Mouse (Mus musculus): ENCODE measurements around the gene Ago3. TPM values are rescaled to one million over a fixed set of nuclear protein-coding genes. Genes with fewer than 3 reads are reported as not detected.

Gene Ago3
- polyA plus RNA-seq, 1 experiment, result 13.3 TPM

DNA sequence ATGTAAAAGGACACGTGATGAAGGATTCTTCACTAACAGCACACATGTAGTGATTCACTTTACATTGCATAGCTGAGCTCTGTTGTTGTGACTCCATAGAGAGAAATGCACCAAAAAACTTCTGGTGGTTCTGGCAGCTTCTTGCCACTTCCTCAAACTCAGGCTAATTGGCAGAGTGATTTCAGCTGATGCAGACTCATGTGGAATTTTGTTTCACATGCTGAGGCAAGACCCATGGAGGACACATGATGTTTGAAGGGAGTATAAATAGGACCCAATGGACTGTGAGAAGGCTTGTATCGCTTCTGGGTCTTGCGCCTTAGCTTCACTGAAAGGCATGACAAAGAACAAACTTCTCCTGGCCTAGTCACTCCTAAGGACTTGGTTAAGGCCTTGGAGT is 16.8 kb downstream of the Ago3 start:
- Histone ChIP-seq H3K27me3 (ENCODE audit: control insufficient read depth, insufficient read depth, low read length) (no peaks in the 10 kb centered on the region), H3K27ac (ENCODE audit: insufficient read depth, low read length) (no peak overlapping the region), H3K4me1 (ENCODE audit: control insufficient read depth, insufficient read depth, low read length) (no peaks in the 10 kb centered on the region), H3K4me3 (replicated peaks; ENCODE audit: insufficient read depth, low read depth, low read length) (no peak overlapping the region)
- TF ChIP-seq CTCF (IDR thresholded peaks at IDR 0.05; ENCODE audit: borderline replicate concordance, insufficient read depth, low read depth, low read length), result no peak
- WGBS, result 88% methylated on average over 3 of the region's 3 CpGs
- no peak for DNase-seq

DNA sequence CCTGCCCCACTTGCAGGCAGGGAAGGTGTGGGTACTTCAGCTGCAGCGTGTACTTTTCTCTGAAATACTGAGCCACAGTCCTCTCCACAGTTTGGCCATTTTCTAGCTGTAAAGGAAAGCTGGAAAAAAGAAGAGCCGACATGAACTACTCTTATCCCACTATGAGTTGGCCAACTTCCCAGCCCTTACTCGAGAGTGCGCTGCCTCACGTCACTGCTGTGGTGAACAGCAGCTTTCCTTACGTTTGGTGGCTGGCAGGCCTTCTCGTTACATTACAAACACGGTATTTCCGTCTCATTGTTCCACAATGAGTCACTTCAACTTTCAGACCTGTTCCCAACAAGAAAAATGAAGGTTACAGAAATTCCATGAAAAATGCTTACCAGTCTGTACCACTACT is 57.9 kb downstream of the Ago3 start:
- WGBS, result 56% methylated on average over 9 of the region's 9 CpGs
- Histone ChIP-seq H3K4me1 (ENCODE audit: control insufficient read depth, insufficient read depth, low read length) (no peaks in the 10 kb centered on the region), H3K4me3 (replicated peaks; ENCODE audit: insufficient read depth, low read depth, low read length) (no peak overlapping the region), H3K27me3 (ENCODE audit: control insufficient read depth, insufficient read depth, low read length) (no peaks in the 10 kb centered on the region), H3K27ac (ENCODE audit: insufficient read depth, low read length) (no peak overlapping the region)
- no peak for TF ChIP-seq POLR2A (IDR thresholded peaks at IDR 0.05; ENCODE audit: borderline replicate concordance, insufficient read depth, low read length)
- no peak for TF ChIP-seq CTCF (IDR thresholded peaks at IDR 0.05; ENCODE audit: borderline replicate concordance, insufficient read depth, low read depth, low read length)
- DNase-seq, result no peak

- TF ChIP-seq POLR2A (IDR thresholded peaks at IDR 0.05; ENCODE audit: borderline replicate concordance, insufficient read depth, low read length), result no peak
- no peak for TF ChIP-seq CTCF (IDR thresholded peaks at IDR 0.05; ENCODE audit: borderline replicate concordance, insufficient read depth, low read depth, low read length)
- no peak for DNase-seq
- H3K4me1 ChIP-seq (ENCODE audit: control insufficient read depth, insufficient read depth, low read length), result no peaks in the 10 kb centered on the region
- no peaks in the 10 kb centered on the region for H3K27me3 ChIP-seq (ENCODE audit: control insufficient read depth, insufficient read depth, low read length)
- no peak overlapping the region for H3K4me3 ChIP-seq (replicated peaks; ENCODE audit: insufficient read depth, low read depth, low read length)
- 96% methylated on average over 1 of the region's 1 CpGs for WGBS
- no peak overlapping the region for H3K27ac ChIP-seq (ENCODE audit: insufficient read depth, low read length)
Observed at GRCm38 (mm10) chr4:126360069-126360468, 69.3 kb downstream of the Ago3 start.

- no peak overlapping the region for H3K27ac ChIP-seq (ENCODE audit: insufficient read depth, low read length)
- no peak overlapping the region for H3K4me3 ChIP-seq (replicated peaks; ENCODE audit: insufficient read depth, low read depth, low read length)
- no peaks in the 10 kb centered on the region for H3K4me1 ChIP-seq (ENCODE audit: control insufficient read depth, insufficient read depth, low read length)
- no peaks in the 10 kb centered on the region for H3K27me3 ChIP-seq (ENCODE audit: control insufficient read depth, insufficient read depth, low read length)
- 73% methylated on average over 4 of the region's 4 CpGs for WGBS
- DNase-seq, result no peak
- TF ChIP-seq POLR2A (IDR thresholded peaks at IDR 0.05; ENCODE audit: borderline replicate concordance, insufficient read depth, low read length) (no peak), CTCF (IDR thresholded peaks at IDR 0.05; ENCODE audit: borderline replicate concordance, insufficient read depth, low read depth, low read length) (no peak)
Observed at GRCm38 (mm10) chr4:126343451-126343850, 85.9 kb downstream of the Ago3 start.

DNA sequence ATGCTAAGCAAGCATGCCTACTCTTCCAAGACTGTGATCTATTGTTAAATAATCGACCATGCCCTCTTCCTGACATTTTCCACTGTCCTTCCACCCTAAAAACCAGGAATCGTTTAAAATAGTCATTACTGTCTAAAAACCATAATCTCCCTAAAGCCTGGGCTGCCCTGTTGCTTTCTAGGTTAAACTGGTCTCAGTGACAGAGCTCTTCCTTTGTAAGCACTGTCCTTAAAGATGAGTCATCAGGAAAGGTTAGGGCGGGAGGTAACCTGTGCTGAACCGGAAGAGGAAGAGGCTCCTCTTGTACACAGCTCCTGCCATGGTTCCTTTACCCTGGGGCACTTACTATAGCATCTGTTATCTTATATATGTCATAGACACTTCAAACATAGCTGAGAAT is 89.9 kb downstream of the Ago3 start:
- TF ChIP-seq CTCF (IDR thresholded peaks at IDR 0.05; ENCODE audit: borderline replicate concordance, insufficient read depth, low read depth, low read length) (no peak), POLR2A (IDR thresholded peaks at IDR 0.05; ENCODE audit: borderline replicate concordance, insufficient read depth, low read length) (no peak)
- no peaks in the 10 kb centered on the region for H3K27me3 ChIP-seq (ENCODE audit: control insufficient read depth, insufficient read depth, low read length)
- WGBS, result 50% methylated on average over 4 of the region's 4 CpGs

DNA sequence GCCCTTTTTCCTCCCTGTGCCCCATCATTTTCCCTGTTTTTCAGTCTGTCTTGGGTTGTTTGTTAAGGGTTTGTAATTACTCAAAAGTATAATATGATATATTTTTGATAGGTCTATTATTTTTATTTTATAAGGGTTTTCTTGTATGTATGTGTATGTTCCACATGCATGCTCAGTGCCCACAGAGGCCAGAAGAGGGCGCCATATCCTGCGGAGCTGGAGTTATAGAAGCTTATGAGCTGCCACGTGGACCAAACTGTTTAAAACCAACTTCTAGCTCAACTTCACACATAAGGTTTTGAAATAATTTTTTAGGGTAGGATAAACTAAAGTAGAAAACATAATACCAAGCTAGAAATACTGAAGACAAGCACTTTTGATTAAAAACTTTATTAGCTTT is 97.0 kb downstream of the Ago3 start:
- 51% methylated on average over 3 of the region's 3 CpGs for WGBS

More for the DNA sequence above, 89.9 kb downstream of the Ago3 start:
- Histone ChIP-seq H3K4me3 (replicated peaks; ENCODE audit: insufficient read depth, low read depth, low read length) (no peak overlapping the region), H3K27ac (ENCODE audit: insufficient read depth, low read length) (no peak overlapping the region), H3K4me1 (ENCODE audit: control insufficient read depth, insufficient read depth, low read length) (no peaks in the 10 kb centered on the region)
- DNase-seq, result no peak

GRCm38 (mm10) chr4:126331751-126332150 is 97.6 kb downstream of the Ago3 start:
- 90% methylated on average over 1 of the region's 1 CpGs for WGBS

More for the DNA sequence above, 97.0 kb downstream of the Ago3 start:
- DNase-seq, result no peak
- H3K27ac ChIP-seq (ENCODE audit: insufficient read depth, low read length), result no peak overlapping the region
- no peaks in the 10 kb centered on the region for H3K4me1 ChIP-seq (ENCODE audit: control insufficient read depth, insufficient read depth, low read length)
- H3K4me3 ChIP-seq (replicated peaks; ENCODE audit: insufficient read depth, low read depth, low read length), result no peak overlapping the region
- TF ChIP-seq CTCF (IDR thresholded peaks at IDR 0.05; ENCODE audit: borderline replicate concordance, insufficient read depth, low read depth, low read length), result no peak
- no peak for TF ChIP-seq POLR2A (IDR thresholded peaks at IDR 0.05; ENCODE audit: borderline replicate concordance, insufficient read depth, low read length)
- H3K27me3 ChIP-seq (ENCODE audit: control insufficient read depth, insufficient read depth, low read length), result no peaks in the 10 kb centered on the region

GRCm38 (mm10) chr4:126330295-126330694 is 99.1 kb downstream of the Ago3 start:
- no peaks in the 10 kb centered on the region for H3K27me3 ChIP-seq (ENCODE audit: control insufficient read depth, insufficient read depth, low read length)
- DNase-seq, result no peak
- H3K27ac ChIP-seq (ENCODE audit: insufficient read depth, low read length), result no peak overlapping the region
- WGBS, result 92% methylated on average over 4 of the region's 4 CpGs
- no peak overlapping the region for H3K4me3 ChIP-seq (replicated peaks; ENCODE audit: insufficient read depth, low read depth, low read length)
- H3K4me1 ChIP-seq (ENCODE audit: control insufficient read depth, insufficient read depth, low read length), result no peaks in the 10 kb centered on the region
- TF ChIP-seq POLR2A (IDR thresholded peaks at IDR 0.05; ENCODE audit: borderline replicate concordance, insufficient read depth, low read length) (no peak), CTCF (IDR thresholded peaks at IDR 0.05; ENCODE audit: borderline replicate concordance, insufficient read depth, low read depth, low read length) (no peak)

More at GRCm38 (mm10) chr4:126331751-126332150, 97.6 kb downstream of the Ago3 start:
- no peak for TF ChIP-seq CTCF (IDR thresholded peaks at IDR 0.05; ENCODE audit: borderline replicate concordance, insufficient read depth, low read depth, low read length)
- TF ChIP-seq POLR2A (IDR thresholded peaks at IDR 0.05; ENCODE audit: borderline replicate concordance, insufficient read depth, low read length), result no peak
- Histone ChIP-seq H3K4me3 (replicated peaks; ENCODE audit: insufficient read depth, low read depth, low read length) (no peak overlapping the region), H3K4me1 (ENCODE audit: control insufficient read depth, insufficient read depth, low read length) (no peaks in the 10 kb centered on the region), H3K27ac (ENCODE audit: insufficient read depth, low read length) (no peak overlapping the region), H3K27me3 (ENCODE audit: control insufficient read depth, insufficient read depth, low read length) (no peaks in the 10 kb centered on the region)
- no peak for DNase-seq
